Mouse (Mus musculus) intestine, embryonic 14.5 days (tissue): ENCODE data around the gene Fibp. TPM values are rescaled to one million over a fixed set of nuclear protein-coding genes. Genes with fewer than 3 reads are reported as not detected.

Source experiments
- ATAC-seq: fragments of 200-750 bp; cut with Nextera tagmentation; replicated peaks from 2 replicates; pipeline ENCODE4 v1.8.0; 2017; ENCODE audit warnings: low read depth, moderate number of reproducible peaks, moderate TSS enrichment, moderate library complexity; ENCODE audit not compliant: low FRiP score, low TSS enrichment
- DNase-seq: peaks from one replicate; pipeline ENCODE4 v3.0.0-alpha.2; 2018; ENCODE audit warnings: low spot score
- H3K27ac ChIP-seq: fragments of 300-500 bp; sonication (generic); 2 replicates; pipeline ENCODE4 v1.5.1; 2014; ENCODE audit warnings: low read depth, mild to moderate bottlenecking, control low read depth
- H3K27me3 ChIP-seq: fragments of 300-500 bp; sonication (generic); replicated peaks from 2 replicates; pipeline ENCODE4 v1.6.1; 2014; ENCODE audit warnings: low read length, control low read depth; ENCODE audit not compliant: control insufficient read depth, insufficient read depth
- H3K36me3 ChIP-seq: fragments of 300-500 bp; sonication (generic); 2 replicates; pipeline ENCODE4 v1.6.1; 2014; ENCODE audit warnings: low read length, control low read depth; ENCODE audit not compliant: control insufficient read depth, insufficient read depth
- H3K4me1 ChIP-seq: fragments of 300-500 bp; sonication (generic); replicated peaks from 2 replicates; pipeline ENCODE4 v1.6.1; 2014; ENCODE audit warnings: low read length, control low read depth, mixed read lengths; ENCODE audit not compliant: control insufficient read depth, insufficient read depth
- H3K4me2 ChIP-seq: fragments of 300-500 bp; sonication (generic); 2 replicates; pipeline ENCODE4 v1.6.1; 2014; ENCODE audit warnings: low read length
- H3K4me3 ChIP-seq: fragments of 300-500 bp; sonication (generic); 2 replicates; pipeline ENCODE4 v1.5.1; 2014; ENCODE audit warnings: low read depth, low read length, control low read depth, mixed read lengths
- H3K9ac ChIP-seq: fragments of 300-500 bp; sonication (generic); 2 replicates; pipeline ENCODE4 v1.6.1; 2014; ENCODE audit warnings: mild to moderate bottlenecking, low read length
- H3K9me3 ChIP-seq: fragments of 300-500 bp; sonication (generic); 2 replicates; pipeline ENCODE4 v1.6.1; 2016; ENCODE audit warnings: low read length, control low read depth; ENCODE audit not compliant: control insufficient read depth
- WGBS: fragments of 180-500 bp; shearing (Covaris S2); extraction: QIAGEN DNeasy Blood & Tissue Kit; methylation state at CpG from one replicate; pipeline ENCODE4 v1.1.7; 2014; 5-methylcytosine and 5-hydroxymethylcytosine counted together
- polyA plus RNA-seq: library from polyadenylated mRNA; unstranded; fragments of >200 nt; fragmentation: Nextera tagmentation; extraction: Ambion mirVana; gene quantifications from 2 replicates; pipeline ENCODE4 v1.2.1, GENCODE M21; 2014

The Fibp gene
- polyA plus RNA-seq, 1 experiment from 2014 or later = 112 TPM

DNA sequence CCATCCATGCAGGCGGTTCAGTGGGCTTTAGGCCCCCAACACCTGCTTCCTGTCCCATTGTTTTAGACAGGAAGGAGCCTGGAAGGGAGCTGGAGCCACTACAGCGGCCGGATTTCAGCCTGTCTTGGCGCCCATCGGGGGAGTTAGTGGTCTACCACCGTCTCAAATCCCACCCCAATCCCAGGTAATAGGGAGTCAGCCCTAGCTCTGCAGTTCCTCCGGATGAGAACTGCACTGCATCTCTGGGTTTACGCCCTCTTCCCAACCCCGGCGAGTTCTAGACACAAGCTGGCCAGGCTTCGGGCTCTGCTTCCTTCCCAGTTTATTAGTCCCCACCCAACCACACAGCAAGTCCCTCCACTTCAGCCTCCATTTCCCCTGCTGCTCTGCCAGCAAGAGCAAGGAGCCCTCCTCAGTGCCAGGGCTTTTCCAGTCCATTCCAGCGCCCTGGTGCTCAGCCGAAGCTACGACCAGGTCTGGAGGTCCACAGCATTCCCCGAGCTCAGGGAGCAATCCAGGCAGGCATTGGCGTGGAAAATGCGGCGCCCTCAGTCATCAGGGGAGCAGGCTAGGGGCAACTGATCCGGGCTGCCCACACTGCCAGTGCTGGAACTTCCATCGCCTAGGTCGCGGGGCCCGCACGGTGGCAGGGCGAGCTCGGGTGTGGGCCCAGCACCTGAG is 4.0 kb upstream of the Fibp start:
- ATAC-seq (peak; percentile 20; the same call in 1 of the 2 replicates), DNase-seq (peak; percentile 69)
- H3K4me1 ChIP-seq = peaks cover 32% of the 10 kb centered on the region
- no peaks in the 10 kb centered on the region for H3K27me3 ChIP-seq
- H3K9ac ChIP-seq = peak overlapping the region; percentile 75
- peaks cover 20% of the 10 kb centered on the region; the same call in 1 of the 2 replicates for H3K36me3 ChIP-seq
- H3K9me3 ChIP-seq = no peaks in the 10 kb centered on the region
- peak overlapping the region; percentile 72 for H3K4me3 ChIP-seq
- 2% methylated on average over 26 of the region's 26 CpGs for WGBS
- peak overlapping the region; percentile 84 for H3K27ac ChIP-seq
- H3K4me2 ChIP-seq = peak overlapping the region; percentile 94

DNA sequence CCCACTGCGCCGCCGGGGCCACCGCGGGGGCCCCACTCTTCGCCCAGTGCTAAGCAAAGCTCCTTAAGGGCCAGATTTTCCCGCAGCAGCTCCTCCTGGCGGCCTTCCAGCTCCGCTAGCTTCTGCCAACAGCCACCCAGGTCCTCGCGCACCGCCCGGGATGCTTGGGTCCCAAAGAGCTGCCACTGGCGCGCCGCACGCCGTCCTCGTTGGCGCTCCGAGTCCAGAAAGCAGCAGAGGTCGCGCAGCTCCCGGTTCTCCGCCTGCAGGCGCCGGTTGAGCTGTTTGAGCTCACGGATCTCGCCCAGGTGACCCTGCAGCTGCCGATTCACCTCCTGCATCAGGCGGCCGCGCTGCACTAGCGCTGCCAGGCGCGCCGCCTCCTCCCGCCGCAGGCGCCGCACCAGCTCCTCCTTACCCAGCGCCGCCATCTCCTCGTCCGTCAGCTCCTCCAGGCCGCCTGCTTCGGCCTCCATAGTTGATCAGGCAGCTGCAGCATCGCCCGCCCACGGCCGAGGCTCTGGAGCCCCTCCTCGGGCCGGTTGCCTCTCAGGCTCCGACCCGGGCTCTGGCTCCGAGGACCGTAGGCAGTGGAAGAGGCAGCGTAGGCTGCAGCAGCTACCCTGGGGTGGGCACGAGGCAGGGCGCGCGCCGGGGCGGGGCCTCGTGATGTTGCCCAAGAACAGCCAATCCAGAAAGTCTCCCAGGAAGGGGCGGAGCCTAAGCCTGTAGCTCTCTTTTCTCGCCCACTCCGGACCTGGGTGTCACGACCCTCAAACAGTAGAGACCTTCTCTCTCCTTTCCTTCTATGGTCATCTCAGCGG is 3.3 kb upstream of the Fibp start:
- Histone ChIP-seq H3K4me1 (peaks cover 37% of the 10 kb centered on the region), H3K4me2 (peak overlapping the region; percentile 94), H3K9ac (peak overlapping the region; percentile 75), H3K27ac (peak overlapping the region; percentile 84), H3K27me3 (no peaks in the 10 kb centered on the region), H3K36me3 (peaks cover 20% of the 10 kb centered on the region; the same call in 1 of the 2 replicates), H3K9me3 (no peaks in the 10 kb centered on the region), H3K4me3 (peak overlapping the region; percentile 72)
- under 1% methylated on average over 70 of the region's 70 CpGs for WGBS
- DNase-seq (peak; percentile 93), ATAC-seq (peak; percentile 89)

DNA sequence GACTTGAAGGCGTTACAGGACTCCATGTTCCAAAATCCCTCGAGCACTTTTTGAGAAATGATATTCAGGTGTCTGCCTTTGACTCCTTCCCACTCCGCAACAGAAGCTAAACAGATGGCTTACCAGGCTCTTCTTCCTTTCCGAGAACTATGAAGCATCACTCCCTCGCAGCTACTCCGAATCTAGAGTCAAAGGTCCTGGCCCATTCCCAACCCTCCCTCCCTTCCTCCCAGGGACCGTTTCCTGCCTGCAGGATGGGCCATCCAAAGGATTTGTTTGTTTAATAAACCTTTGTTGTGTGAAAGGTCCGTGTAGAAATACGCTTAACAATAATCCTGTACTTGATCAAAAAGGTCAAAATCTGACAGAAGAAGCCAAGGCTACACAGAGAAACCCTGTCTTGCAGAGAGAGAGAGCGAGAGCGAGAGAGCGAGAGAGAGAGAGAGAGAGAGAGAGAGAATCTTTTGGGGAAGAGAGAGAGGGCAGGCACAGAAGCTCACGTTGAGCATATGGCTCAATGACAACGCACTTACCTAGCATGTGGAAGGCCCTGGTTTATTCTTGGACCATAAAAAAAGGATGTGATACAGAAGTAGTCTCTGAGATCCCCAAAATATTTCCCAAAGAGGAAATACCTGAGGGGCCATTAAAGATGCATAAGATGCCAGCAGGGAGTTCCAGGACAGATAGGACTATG is 2.5 kb upstream of the Fibp start, which contains the start of gene Ccdc85b:
Gene Ccdc85b (minus strand): TSS at position 149 of the 697 bp plus-strand sequence.
- peaks cover 37% of the 10 kb centered on the region for H3K4me1 ChIP-seq
- no peaks in the 10 kb centered on the region for H3K27me3 ChIP-seq
- ATAC-seq = no peak

DNA sequence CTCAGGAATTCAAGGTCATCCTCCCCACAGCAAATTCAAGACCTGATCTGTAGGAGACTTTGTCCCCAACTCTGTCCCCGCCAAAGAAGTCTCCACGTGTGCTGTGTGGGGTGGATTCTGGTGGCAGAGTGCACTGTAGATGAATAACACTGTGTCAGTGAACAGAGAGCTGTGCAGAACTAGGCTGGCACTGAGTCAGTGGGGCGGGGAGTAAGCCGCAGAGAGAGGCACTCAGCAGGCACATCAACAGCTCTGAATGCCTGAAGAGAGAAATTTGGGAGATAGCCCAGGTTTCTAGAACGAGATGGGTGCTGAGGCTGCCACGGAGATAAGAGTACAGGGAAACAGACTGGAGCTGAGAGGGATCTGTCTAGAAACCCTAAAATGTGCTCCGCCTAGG is 1.4 kb upstream of the Fibp start:
- H3K9me3 ChIP-seq = no peaks in the 10 kb centered on the region
- WGBS = 72% methylated on average over 7 of the region's 7 CpGs
- H3K9ac ChIP-seq = no peak overlapping the region
- H3K4me1 ChIP-seq = peaks cover 40% of the 10 kb centered on the region
- no peak overlapping the region for H3K4me2 ChIP-seq
- H3K27ac ChIP-seq = no peak overlapping the region
- ATAC-seq (no peak), DNase-seq (no peak)
- H3K27me3 ChIP-seq = no peaks in the 10 kb centered on the region
- H3K4me3 ChIP-seq = no peak overlapping the region
- peaks cover 26% of the 10 kb centered on the region for H3K36me3 ChIP-seq

More for the DNA sequence above, 2.5 kb upstream of the Fibp start, which contains the start of gene Ccdc85b:
- Histone ChIP-seq H3K9me3 (no peaks in the 10 kb centered on the region), H3K4me2 (peak within 1 kb of the TSS; percentile 94), H3K27ac (peak within 1 kb of the TSS; percentile 84), H3K36me3 (peaks cover 27% of the 10 kb centered on the region), H3K4me3 (peak within 1 kb of the TSS; percentile 72), H3K9ac (peak within 1 kb of the TSS; percentile 75)
- no peak for DNase-seq
- 9% methylated on average over 14 of the region's 14 CpGs for WGBS

DNA sequence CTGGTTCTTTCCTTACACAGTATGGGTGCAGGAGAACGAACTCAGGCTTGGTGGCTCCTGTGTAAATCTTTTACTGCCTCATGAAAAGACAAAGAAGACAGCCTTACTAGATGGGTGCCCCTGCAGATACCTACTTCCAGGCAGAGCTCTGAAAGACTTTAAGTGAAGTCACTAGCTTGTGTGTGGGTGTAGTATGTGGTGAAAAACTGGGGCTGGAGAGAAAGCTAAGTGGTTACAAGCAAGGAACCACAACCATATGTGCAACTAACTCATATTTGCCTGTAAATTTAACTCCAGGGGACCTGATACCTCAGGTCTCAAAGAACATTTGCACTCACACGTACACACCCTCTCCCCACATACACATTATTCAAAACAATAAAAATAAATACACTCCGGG is 519 bp upstream of the Fibp start:
- H3K4me2 ChIP-seq = peak overlapping the region; percentile 66
- peaks cover 44% of the 10 kb centered on the region for H3K4me1 ChIP-seq
- no peak overlapping the region; the same call in 1 of the 2 replicates for H3K27ac ChIP-seq
- DNase-seq (no peak), ATAC-seq (no peak)
- WGBS = 35% methylated on average over 3 of the region's 3 CpGs
- H3K9me3 ChIP-seq = no peaks in the 10 kb centered on the region
- H3K27me3 ChIP-seq = no peaks in the 10 kb centered on the region
- peak overlapping the region; percentile 91 for H3K4me3 ChIP-seq
- H3K36me3 ChIP-seq = peaks cover 25% of the 10 kb centered on the region
- peak overlapping the region; percentile 70 for H3K9ac ChIP-seq

DNA sequence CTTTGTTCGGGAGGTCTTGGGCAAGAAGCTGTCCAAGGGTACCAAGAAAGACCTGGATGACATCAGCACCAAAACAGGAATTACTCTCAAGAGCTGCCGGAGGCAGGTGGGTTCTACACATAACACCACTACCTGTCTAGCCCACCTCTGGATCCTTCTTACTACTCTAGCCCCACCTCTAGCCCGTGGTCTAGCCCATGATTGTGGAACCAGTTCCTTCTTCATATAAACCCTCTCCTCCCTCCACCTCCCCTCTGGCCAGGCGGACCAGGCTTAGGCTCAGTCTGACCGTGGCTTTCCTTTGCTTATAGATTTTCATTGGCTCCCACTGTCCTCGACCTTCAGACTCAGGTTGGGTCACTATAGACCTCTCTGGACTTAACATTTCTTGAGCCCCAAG is 996 bp downstream of the Fibp start:
- Histone ChIP-seq H3K27ac (no peak overlapping the region), H3K9ac (no peak overlapping the region; the same call in 1 of the 2 replicates), H3K36me3 (peaks cover 39% of the 10 kb centered on the region), H3K4me1 (peaks cover 30% of the 10 kb centered on the region), H3K4me3 (peak overlapping the region; percentile 91), H3K9me3 (no peaks in the 10 kb centered on the region), H3K27me3 (no peaks in the 10 kb centered on the region), H3K4me2 (peak overlapping the region; percentile 66)
- ATAC-seq = no peak
- DNase-seq = no peak
- 88% methylated on average over 6 of the region's 6 CpGs for WGBS

DNA sequence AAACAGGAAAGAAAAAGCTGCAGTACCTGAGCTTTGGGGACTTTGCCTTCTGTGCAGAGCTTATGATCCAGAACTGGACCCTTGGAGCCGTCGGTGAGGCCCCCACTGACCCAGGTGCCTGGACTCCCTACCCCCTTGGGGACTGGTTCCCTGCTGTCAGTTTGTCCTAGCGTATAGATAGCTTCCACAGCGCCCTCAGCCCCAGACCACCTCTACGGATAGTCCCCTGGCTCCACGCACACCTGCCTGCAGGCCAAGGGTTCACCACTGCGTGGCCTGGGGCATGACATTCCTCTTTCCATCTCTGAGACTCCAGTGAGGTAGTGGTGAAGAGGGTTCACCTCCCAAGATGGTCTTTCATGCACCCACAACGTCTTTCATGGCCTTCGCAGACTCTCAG is 2.8 kb downstream of the Fibp start:
- DNase-seq = no peak
- Histone ChIP-seq H3K9me3 (no peaks in the 10 kb centered on the region), H3K4me2 (no peak overlapping the region), H3K27ac (no peak overlapping the region), H3K4me1 (peaks cover 20% of the 10 kb centered on the region), H3K36me3 (peaks cover 57% of the 10 kb centered on the region), H3K27me3 (no peaks in the 10 kb centered on the region), H3K4me3 (no peak overlapping the region), H3K9ac (no peak overlapping the region)
- no peak for ATAC-seq
- 87% methylated on average over 9 of the region's 9 CpGs for WGBS

- no peaks in the 10 kb centered on the region for H3K9me3 ChIP-seq
- peak overlapping the region; percentile 10 for H3K4me3 ChIP-seq
- peak overlapping the region; percentile 12 for H3K9ac ChIP-seq
- H3K4me2 ChIP-seq = peak overlapping the region; percentile 42
- ATAC-seq = peak; percentile 21; the same call in 1 of the 2 replicates
- peaks cover 20% of the 10 kb centered on the region for H3K4me1 ChIP-seq
- WGBS = 35% methylated on average over 15 of the region's 15 CpGs
- no peak overlapping the region for H3K27ac ChIP-seq
- peaks cover 57% of the 10 kb centered on the region for H3K36me3 ChIP-seq
- DNase-seq = peak; percentile 83
- H3K27me3 ChIP-seq = no peaks in the 10 kb centered on the region
These were observed 3.6 kb downstream of the Fibp start for GRCm38 (mm10) chr19:5463791-5464562.
